Mouse (Mus musculus): Measurements from ENCODE around the gene Ctsr. TPM values are rescaled to one million over a fixed set of nuclear protein-coding genes. Genes with fewer than 3 reads are reported as not detected.
"Not testable (repeated sequence)": the region's sequence is repeated elsewhere in the genome, so short reads cannot be mapped to it uniquely, and the experiment has no call there.

Ctsr gene
- not detected in 2 replicates for polyA plus RNA-seq (2016; fragmentation: Nextera tagmentation; extraction: Ambion mirVana)

DNA sequence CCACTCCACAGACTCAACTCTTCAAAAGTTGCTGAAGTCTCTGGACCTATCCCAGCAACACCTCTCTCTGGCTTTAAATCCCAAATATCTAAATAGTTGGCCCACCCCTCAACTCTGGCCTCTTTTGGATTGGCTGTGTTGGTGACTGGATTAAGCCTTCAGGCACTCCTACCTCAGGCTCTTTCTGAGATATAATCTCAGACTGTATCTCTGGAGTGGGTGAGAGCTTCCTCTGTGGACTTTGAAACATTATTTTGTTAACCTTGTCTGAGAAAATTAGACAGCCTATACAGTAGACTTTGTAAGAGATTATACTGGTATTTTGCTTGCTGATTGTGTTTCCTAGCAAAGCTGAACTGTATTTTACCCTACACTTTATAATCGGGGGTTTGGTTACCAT is at the start of gene Ctsr:
Gene Ctsr (minus strand): TSS at position 101 of the 400 bp plus-strand sequence.
- H3K36me3 ChIP-seq (replicated peaks) = no peaks in the 10 kb centered on the region
- H3K27me3 ChIP-seq (replicated peaks; ENCODE audit: low read depth, poor library complexity, severe bottlenecking) = no peaks in the 10 kb centered on the region
- no peak within 1 kb of the TSS for H3K4me3 ChIP-seq
- 84% methylated on average over 1 of the region's 1 CpGs for WGBS
- no peak within 1 kb of the TSS for H3K27ac ChIP-seq (replicated peaks)
- peaks cover 51% of the 10 kb centered on the region for H3K9me3 ChIP-seq
- DNase-seq (ENCODE audit: low spot score) = no peak
- no peaks in the 10 kb centered on the region for H3K4me1 ChIP-seq

GRCm38 (mm10) chr13:61203310-61203709 is 39.3 kb upstream of the Ctsr start, which contains the start of gene Cts6:
TSS of gene Cts6 (minus strand) at chr13:61203410.
- no peak for DNase-seq (ENCODE audit: low spot score)
- no peak within 1 kb of the TSS for H3K27ac ChIP-seq (replicated peaks)
- no peaks in the 10 kb centered on the region for H3K36me3 ChIP-seq (replicated peaks)
- no peaks in the 10 kb centered on the region for H3K4me1 ChIP-seq
- no peaks in the 10 kb centered on the region for H3K27me3 ChIP-seq (replicated peaks; ENCODE audit: low read depth, poor library complexity, severe bottlenecking)
- no peak within 1 kb of the TSS for H3K4me3 ChIP-seq
- 86% methylated on average over 3 of the region's 3 CpGs for WGBS
- peaks cover 52% of the 10 kb centered on the region for H3K9me3 ChIP-seq

DNA sequence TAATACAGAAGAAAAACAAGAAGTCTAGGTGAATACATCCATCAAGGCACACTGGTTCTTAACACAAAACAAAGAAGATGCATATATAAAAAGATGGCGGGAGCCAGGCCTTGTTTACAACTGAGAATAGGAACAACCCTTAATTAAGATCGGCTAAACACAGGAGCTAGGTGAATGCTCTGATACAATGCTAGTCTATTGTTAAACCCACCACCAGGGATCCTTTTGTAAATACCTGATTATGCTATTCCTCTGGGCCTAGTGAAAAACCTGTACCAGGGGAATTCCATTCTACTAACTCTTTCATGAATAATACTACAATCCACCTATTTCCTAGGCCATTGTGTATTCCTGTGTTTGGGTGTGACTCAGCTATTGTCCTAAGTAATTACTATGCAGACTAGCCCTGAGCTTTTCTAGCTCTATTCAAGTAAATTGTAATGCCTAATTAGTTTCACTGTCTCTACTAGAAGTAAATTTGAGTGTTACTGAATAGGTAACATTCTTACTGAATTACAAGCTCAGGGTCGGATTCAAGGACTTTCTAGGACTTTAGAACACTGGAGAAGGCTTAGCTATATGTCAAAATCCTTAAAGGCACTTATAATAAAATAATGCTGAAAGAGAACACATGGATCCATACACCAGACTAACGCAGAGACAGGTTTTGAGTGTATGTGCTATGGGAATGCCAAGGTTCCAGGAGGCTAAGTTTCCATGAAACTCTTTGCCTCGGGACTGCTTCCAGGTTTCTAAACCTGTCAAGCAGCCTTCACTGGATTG is 21.3 kb upstream of the Ctsr start:
- not testable (repeated sequence) for H3K36me3 ChIP-seq (replicated peaks); H3K27me3 ChIP-seq (replicated peaks; ENCODE audit: low read depth, poor library complexity, severe bottlenecking); DNase-seq (ENCODE audit: low spot score); H3K27ac ChIP-seq (replicated peaks); H3K4me1 ChIP-seq; H3K4me3 ChIP-seq
- 83% methylated on average over 5 of the region's 5 CpGs for WGBS
- peaks cover 24% of the 10 kb centered on the region; the same call in 1 of the 2 replicates for H3K9me3 ChIP-seq

DNA sequence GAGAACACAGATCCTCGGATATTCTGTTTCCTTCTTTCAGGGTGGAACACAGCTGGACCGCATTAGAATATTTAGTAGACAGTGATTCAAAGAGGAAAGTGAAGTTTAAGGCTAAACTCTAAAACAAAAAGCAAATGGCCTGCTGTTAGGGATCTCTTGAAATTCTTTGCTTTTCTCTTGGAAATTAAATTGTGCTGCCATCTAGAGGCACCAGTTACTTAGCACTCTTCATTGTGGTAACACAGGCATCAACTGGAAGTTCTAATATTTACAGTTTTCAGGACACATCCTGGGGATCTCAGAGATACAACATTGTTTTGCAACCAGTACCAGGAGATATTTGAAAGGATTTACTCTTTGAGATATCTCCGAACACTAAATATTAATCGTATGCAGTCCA is 566 bp upstream of the Ctsr start:
- WGBS = 83% methylated on average over 4 of the region's 4 CpGs
- no peak for DNase-seq (ENCODE audit: low spot score)
- no peaks in the 10 kb centered on the region for H3K27me3 ChIP-seq (replicated peaks; ENCODE audit: low read depth, poor library complexity, severe bottlenecking)
- H3K27ac ChIP-seq (replicated peaks) = no peak overlapping the region
- peaks cover 56% of the 10 kb centered on the region for H3K9me3 ChIP-seq
- H3K36me3 ChIP-seq (replicated peaks) = no peaks in the 10 kb centered on the region
- H3K4me3 ChIP-seq = no peak overlapping the region
- no peaks in the 10 kb centered on the region for H3K4me1 ChIP-seq

Other genes starting within 250 kb of the Ctsr start
- not detected in 2 replicates for gene Gm49393, start 228.7 kb downstream of the Ctsr start, polyA plus RNA-seq (2016; fragmentation: Nextera tagmentation; extraction: Ambion mirVana)
- 0.69 and 1.0 TPM in 2 replicates for gene Gm49391, start 227.7 kb downstream of the Ctsr start, polyA plus RNA-seq (2016; fragmentation: Nextera tagmentation; extraction: Ambion mirVana)
- 8.7 and 9.3 TPM in 2 replicates for gene Ctla2a, start 227.6 kb downstream of the Ctsr start, polyA plus RNA-seq (2016; fragmentation: Nextera tagmentation; extraction: Ambion mirVana)
- gene Tpbpa, start 222.3 kb downstream of the Ctsr start, polyA plus RNA-seq (2016; fragmentation: Nextera tagmentation; extraction: Ambion mirVana) = not detected in 2 replicates
- gene Ctsj, start 158.3 kb downstream of the Ctsr start, polyA plus RNA-seq (2016; fragmentation: Nextera tagmentation; extraction: Ambion mirVana) = not detected in 2 replicates
- not detected in 2 replicates for gene Ctsq, start 123.6 kb downstream of the Ctsr start, polyA plus RNA-seq (2016; fragmentation: Nextera tagmentation; extraction: Ambion mirVana)
- not detected in 2 replicates for gene Cts6, start 39.2 kb upstream of the Ctsr start, polyA plus RNA-seq (2016; fragmentation: Nextera tagmentation; extraction: Ambion mirVana)
- not detected in 2 replicates for gene Cts8, start 91.1 kb upstream of the Ctsr start, polyA plus RNA-seq (2016; fragmentation: Nextera tagmentation; extraction: Ambion mirVana)
- not detected in 2 replicates for gene Gm49398, start 124.6 kb upstream of the Ctsr start, polyA plus RNA-seq (2016; fragmentation: Nextera tagmentation; extraction: Ambion mirVana)
- gene Cts7, start 193.9 kb upstream of the Ctsr start, polyA plus RNA-seq (2016; fragmentation: Nextera tagmentation; extraction: Ambion mirVana) = not detected in 2 replicates

Data from embryonic facial prominence, embryonic 10.5 days (tissue).